Mouse (Mus musculus): ENCODE measurements around the gene Tchp.
A peak's percentile ranks its signal among the peaks of the same experiment; 100 is the strongest.

The Tchp gene

DNA sequence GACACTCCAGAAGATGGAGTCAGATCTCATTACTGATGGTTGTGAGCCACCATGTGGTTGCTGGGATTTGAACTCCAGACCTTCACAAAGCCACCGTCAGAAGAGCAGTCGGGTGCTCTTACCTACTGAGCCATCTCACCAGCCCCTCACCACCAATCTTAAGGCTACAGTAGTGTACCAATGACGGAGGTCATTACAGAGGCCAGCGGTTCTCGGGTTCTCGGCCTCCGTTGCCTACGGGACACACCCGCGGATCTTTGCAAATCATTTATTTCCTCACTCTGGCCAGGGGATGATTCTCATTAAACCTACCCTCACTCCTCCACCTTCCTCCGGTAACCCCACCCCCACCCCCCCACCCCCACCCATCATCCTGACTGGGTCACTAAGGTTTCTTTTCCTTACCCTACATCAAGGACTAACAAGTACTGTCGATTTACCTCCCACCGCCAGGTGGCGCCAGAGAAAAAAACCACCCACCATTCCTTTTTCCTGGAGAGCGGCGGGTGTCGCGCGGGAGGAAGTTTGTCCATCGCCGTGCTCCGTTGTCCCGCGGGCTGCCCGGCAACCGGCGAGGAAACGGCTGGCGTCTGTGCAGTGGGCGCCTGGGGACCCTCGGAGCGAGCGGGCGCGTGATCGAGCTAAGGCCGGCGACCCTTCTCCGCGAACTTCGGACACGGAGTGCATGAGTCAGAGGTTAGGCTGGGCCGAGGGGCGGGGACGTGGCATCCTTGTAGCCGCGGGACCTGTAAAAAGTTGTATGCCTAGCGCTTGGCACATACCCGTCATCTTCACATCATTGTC lies at the start of gene Tchp:
Gene Tchp (plus strand): TSS at position 496 of the 804 bp plus-strand sequence.
- peak; percentile 92 to 93 for DNase-seq

DNA sequence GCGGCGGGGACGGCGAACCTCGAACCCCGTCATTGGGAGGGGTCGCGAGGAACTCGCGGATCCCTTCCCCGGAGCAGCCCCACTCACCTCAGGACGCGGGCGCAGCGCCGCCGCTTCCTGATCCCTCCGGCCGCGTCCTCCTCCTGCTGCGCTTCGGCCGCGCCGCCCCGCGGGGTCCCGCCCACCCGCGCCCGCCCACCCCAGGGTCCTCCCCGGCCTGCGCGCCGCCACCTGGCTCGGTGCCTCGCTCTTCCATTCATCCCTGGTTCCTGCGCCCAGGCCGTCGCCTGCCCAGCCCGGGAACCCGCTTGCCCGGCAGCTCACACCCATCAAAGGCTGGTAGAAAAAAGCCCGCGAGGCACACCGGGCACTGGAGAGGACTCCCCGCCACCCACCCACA lies 49.3 kb upstream of the Tchp start, which contains the start of gene Trpv4:
Gene Trpv4 (minus strand): TSS at position 167 of the 400 bp plus-strand sequence.
- no peak for DNase-seq

DNA sequence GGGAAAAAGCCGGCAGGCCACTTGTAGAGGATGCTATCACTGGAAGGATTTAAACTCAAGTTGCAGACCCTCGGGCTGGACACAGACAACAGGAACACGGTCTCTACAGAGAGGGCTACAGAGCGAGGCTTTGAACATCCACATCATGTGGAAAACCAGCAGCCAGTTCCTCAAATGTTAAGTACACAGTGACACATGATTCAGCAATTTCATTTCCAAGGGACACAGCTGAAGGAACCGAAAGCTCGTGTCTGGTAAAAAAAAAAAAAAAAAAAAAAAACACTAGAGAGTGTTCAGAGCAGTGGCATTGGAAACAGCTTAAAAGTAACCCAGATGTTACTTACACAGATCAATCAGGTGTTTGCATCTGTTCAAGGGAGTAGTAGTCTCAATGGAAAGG lies 46.5 kb upstream of the Tchp start:
- DNase-seq, result no peak

DNA sequence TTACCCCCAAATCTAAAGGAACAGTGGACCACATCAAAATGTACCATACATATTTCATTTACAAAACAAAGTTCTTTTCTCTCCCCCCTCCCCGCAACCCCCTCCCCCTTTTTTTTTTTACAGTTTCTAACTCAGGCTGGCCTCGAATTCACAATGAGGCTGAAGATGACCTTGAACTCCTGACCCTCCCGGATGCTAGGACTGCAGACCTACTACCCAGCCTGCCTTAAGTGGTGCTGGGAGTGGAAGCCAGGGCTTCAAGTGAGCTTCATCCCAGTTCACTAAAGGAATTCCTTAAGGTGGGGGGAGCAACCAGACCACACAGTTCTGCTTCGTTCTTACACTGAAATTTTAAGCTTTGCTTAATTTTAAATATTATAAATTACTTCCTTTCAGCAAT lies 43.4 kb upstream of the Tchp start:
- no peak for DNase-seq

DNA sequence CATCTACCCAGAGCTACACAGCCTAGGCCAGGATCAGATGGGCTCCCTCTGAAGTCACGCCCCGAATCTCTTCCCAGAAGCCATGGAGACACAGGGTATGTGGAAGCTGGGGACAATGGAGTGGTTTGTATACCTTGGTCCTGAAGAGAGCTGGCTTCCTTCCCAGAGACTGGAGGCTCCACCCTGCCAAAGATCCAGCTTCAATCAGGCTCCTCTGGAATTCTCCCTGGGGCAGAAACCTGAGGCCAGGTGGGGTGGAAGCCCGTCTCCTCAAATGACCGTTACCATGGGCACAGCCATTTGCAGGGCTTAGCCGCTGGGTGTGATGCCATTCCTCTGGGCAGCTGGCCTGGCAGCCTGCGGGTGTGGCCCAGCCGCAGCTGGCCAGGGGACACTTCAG lies 42.8 kb upstream of the Tchp start:
- DNase-seq, result no peak

DNA sequence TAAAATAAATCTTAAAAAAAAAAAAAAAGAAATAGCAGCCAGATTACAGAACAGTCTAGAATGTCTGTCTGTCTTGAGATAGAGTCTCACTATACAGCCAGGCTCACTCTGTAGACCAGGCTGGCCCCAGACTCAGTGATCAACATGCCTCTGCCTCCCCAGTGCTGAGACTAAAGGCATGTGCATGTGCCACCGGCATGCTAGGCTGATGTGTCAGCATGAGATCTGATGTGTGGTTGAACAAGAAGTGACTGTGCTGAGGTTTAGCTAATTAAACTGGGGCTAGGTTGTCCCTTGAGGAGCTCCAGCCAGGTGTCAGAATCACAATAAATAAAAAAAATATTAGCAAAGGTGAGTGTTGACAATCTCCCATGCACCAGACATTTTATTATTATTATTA lies 40.9 kb upstream of the Tchp start:
- no peak for DNase-seq

DNA sequence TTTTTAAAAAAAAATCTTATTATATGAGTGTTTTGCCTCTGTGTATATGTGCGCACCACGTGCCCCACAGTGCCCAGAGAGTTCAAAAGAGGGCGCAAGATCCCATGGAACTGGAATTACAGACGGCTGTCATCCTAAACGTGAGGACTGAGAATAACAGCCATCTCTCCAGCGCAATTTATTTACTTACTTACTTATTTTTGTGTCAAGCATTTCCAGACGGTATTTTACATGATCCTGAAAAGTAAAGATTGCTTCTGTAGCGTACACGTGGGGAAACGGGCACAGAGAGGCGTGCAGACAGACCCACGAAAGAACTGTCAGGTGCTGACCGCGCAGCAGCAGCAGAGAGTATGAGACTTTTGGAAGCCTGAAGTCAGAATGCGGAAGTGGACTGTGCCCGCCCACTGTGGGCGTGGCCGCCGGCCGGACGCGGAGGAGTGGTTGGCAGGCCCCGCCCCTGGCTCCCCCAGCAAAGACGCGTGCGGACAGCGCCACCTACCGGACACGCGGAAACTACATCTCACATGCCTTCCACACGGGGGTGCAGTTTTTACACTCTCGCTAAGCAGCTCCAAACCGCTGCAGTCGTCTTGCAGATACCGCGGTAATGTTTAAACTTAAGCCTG lies 40.2 kb upstream of the Tchp start:
- DNase-seq, result peak; percentile 98 to 100

DNA sequence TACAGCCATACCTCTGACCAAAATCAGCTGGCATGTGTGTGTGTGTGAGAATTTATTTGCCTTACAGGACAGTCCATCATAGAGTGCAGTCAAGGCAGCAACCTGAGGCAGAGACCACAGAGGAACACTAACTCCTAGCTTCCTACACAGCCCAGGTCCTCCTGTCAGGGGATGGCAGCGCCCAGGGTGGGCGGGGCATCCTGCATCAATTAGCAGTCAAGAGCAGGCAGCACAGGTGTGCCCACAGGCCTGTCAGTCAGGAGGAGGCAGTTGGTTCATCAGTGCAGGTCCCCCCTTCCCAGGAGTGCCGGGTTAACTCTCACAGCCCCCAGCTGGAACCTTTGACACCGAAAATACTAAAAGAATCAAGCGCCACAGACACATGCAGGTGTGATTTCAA lies 38.5 kb upstream of the Tchp start:
- DNase-seq, result no peak

DNA sequence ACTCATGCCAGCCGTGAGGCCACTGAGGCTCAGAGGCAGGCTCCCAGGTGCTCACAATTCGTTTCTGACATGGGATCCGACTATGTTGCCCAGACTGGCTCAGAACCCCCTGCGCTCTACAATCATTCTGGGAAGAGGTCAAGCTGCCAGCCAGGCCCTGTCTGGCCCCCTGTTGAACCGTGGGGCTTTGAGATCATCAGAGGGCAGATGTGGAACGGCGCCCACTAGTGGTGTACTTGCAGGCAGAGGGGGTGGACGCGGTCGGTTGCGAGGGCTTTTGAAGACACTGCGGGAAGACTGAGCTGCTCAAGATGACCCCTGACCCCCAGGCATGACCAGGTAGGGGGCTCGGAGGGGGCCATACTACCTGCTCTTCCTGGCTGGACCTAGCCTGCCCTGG lies 34.4 kb upstream of the Tchp start:
- DNase-seq, result no peak

DNA sequence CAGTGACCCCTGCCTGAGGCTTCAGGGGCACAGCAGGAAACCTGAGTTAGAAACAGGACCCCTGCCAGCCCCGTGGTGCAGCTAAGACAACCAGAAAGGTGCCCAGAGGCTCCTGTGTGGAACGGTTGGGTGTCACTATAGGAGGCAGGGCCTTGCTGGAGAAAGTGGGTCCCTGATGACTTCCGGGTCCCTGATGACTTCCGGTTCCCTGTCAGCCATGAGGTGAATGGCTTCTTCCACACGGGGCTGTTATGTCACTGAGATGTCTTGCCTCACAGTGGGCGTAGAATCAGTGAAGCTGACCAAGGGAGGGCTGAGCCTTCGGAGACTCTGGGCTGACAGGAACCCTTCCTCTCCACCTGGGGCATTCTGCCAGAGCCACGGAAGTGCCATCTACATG lies 33.0 kb upstream of the Tchp start:
- DNase-seq, result no peak

DNA sequence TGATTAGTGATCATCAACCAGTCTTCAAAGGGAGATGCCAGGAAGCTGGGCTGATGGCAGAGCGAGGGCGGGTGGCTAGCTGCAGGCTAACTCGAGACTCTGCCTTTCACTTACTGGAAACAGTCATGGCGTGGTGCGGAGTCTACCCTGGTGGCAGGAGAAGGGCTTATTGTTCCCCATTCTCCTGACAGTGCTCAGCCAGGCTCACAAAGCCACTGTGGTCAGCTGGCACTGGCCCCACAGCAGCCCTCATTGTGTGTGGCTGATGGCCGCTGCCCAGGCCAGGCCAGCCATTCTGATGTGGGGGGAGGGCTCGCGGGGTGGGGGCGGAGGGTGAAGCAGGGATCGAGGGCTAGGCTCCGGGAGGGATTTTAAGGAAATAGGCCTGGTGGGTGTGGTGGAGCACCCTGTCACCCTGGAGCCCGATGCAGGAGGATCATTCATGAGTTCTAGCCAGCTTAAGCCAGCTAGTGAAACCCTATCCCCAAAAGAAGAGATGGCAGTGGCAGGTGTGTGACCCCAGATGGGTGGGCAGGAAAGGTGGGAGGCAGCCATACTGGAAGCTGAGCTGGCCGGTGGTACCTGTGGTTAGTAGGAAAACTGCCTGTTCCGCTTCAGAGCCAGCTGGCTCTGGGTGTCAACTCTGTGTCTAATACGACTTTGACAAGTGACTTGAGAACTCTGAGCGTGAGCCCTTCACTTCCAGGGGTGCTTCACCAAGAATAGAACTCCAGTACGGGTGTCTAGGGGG lies 27.5 kb upstream of the Tchp start:
- peak; percentile 33 to 47 for DNase-seq

DNA sequence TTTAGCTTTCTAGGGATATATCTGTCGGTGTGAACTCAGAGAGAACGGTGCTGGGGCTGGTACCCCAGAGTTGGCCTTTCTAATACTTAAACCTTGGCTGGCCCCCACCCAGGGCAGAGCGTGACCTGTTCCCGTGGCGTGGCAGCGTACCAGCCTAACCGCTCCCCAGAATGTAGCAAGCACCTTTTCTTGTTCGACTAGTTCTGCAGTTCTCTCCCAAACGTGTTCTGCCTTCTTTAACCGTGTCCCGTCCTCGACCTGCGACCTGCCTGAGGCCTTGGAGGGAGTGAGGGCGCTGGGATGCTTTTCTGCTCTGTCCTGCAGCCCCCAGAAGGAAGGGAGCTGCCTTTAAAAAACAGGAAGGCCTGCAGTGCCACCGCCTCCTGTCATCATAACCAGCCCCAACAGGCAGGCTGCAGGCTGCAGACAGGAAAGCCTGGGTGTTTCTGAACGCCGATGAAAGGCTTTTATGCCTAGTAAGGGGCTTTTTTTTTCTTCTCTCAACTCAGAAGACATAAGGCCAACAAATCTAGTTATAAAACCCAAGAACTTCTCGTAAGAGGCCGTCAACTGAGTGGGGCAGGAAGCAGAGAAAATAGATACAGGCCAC lies 26.8 kb upstream of the Tchp start:
- DNase-seq, result peak; percentile 48 to 65

DNA sequence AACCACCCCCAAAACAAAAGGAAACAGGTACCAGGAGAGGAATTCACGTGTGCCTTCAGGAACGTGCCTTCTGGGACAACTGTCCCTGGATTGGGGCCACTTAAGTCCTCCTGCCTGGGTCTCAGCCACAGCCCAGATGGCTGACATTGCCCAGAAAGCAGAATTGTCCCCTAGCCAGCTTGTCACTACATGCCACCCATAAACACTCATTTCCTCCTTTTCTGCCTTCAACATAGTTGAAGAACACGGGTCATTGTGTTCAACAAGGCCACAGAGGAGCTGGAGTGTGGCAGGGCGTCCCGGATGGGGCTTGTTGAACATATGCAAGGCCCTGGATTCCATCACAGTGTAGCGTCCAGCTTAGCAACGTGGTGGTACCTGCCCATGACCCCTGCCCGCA lies 25.8 kb upstream of the Tchp start:
- no peak for DNase-seq

DNA sequence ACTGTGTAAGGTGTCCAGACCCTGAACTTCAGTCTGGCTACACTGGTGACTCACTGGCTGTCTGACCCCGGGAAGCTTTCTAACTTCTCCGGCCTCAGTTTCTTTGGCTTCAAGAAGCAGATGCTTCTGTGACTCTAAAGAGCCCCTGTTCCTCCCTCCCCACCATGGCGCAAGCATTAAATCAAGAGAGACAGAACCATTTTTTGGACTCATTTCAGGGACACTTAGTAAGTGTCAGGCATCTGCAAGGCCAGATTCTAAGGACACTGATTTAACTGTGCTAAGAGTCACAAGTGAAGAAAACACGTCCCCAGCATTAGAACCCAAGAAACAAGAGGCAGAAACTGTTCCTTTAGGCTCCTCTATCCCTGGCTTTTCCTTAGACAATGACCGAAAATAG lies 21.6 kb upstream of the Tchp start:
- no peak for DNase-seq

DNA sequence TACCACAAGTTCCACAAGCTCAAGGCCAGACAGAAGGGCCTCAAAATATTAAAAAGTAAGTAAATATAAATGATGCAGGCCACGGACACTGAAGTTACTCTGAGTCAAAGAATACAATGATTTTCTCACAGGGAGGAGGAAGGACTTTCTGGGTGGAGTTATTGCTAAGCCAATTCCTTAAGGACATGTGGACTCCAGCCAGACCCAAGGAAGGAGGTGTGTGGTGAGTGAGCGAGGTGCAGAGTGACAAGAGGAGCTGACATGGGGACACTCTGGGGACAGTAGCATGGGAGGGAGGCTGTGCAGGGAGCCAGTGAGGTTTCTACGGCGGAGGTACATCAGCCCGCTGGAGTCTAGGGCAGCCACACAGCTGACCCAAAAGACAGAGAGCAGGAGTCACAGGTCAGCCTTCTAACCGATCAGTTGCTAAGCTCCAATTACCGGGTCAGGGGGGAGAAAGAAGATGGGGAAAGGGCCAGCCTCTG lies 20.8 kb upstream of the Tchp start:
- DNase-seq, result no peak

DNA sequence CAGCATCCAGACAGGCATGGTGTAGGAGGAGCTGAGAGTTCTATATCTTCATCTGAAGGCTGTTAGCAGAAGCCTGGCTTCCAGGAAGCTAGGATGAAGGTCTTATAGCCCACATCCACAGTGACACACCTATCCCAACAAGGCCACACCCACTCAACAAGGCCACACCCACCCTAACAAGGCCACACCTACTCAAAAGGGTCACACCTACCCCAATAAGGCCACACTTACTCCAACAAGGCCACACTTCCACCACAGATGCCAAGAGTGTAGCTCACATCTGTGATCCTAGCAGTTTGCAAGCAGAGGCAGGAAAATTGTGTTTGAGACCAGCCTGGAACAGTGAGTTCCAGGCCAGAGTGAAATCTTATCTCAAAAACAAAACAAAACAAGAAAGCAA lies 19.7 kb upstream of the Tchp start:
- no peak for DNase-seq

DNA sequence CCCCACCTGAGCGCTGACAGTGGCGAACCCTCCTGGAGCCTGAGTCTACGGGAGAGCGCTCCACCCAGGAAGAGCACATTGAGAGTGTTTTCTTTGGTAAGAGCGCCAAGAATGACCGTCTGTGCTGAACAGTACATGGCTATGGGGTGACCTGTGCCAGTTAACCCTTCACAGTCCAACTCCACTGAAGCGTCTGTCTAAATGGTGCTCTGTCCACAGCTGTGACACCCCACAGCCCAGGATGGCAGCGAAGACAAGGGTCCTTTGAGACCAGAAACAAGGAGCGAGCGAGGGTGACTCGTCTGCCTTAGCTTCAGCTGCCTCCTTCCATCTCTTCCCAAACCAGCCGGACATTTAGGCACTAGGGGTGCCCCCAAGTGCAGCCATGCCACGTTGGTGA lies 18.9 kb upstream of the Tchp start:
- no peak for DNase-seq

DNA sequence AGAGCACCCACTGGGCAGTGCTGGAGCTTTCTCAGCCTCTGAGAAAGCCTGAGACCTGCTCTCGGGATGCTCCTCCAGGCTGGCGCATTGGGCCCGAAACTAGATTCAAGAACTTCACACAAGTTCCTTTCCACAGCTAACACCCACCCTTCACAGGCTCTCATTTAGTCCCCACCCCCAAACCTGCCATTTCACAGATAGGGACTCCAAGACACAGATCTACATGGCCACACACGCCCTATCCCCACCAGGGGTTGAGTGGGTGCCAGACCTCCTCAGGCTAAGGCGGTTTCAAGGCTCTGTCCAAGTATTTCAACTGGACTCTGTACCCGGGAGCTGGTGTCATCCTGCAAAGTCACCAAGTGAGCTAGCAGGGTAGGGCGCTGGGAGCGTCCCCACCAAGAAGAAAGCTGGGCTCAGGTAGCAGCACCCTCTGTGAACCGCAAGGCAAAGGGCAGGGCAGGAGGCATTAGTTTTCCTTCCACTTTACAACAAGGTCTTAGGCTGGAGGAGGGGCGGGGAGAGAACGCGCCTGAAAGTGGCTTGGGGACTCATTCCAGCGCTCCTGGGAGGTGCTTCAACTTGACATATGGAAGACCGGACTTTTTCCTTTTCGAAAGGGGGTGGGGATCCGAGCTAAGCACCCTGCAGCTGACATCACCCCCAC lies 17.7 kb upstream of the Tchp start:
- DNase-seq, result peak; percentile 39 to 45

DNA sequence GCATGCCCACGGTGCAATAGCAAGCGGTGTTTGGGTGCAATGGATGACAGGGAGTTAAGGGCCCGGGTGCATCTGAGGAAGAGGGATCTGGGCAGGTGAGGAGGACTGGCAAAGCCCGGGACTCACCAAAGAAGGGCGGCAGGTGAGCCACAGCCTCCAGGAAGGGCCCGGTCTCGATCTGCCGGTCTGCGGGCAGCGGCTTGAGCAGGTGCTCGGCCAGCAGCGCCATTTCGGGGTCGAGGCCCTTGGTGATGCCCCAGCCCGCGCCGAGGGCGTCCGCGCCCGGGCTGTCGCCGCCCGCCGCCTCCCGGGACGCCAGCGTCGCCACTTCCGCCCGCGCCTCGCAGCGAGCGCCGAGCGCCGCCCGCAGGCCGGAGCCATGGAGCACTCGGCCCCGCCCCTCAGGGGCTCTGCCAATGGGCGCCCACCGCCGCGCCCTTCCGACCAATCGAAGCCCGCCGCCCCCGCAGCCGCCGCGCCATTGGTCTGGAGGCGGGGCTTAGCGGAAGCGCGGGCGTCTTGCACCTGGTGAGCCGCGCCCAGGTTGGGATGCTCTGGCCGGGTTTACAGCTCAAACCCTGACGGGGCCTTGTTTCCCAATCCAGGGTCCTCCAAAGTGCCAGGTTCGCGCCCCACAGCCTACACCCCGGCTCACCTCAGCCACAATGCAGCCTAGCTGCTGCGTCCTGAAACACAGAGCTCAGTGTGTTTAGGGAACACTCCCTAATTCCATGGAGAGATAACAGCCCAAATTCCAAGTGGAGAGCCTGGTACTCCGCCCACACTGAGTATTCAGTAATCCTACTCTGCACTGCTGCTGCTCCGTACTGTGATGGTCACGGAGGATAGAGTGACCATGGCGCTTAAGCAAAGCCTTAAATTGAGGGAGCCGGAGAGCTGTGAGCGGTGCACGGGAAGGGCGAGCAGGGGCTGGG lies 16.7 kb upstream of the Tchp start, which contains the start of gene Gltp:
Gene Gltp (minus strand): TSS at position 352 of the 935 bp plus-strand sequence.
- peak; percentile 96 to 98 for DNase-seq

DNA sequence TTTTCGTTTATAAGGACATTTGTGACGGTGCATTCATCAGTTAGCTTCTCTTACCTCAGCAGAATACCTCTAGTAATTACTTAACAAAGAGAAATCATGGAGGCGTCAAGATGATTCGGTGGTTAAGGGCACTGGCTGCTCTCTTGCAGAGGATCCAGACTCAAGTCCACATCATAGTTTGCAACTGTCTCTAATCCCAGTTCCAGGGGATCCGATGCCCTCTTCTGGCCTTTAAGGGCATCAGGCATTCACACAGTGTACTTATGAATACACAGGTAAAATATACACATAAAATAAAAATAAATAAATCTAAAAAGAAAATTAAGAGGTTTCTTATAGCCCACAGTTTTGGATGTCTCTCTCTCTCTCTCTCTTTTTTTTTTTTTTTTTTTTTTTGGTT lies 11.8 kb upstream of the Tchp start:
- DNase-seq, result no peak

DNA sequence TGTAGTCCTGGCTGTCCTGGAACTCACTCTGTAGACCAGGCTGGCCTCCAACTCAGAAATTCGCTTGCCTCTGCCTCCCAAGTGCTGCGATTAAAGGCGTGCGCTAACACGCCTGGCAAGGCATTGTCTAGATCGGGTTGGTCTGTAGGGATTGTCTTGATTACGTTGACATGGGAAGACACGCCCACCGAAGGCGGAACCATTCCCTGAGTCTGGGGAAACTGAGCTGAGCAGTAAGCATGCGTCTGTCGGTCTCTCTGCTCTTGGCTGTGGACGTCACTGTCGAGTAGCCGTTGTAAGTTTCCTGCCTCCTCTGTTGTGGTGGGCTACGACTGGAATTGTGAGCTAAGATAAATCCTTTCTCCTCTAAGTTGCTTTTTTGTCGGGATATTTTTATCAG lies 10.6 kb upstream of the Tchp start:
- no peak for DNase-seq

Measured in thymus, postnatal 36 days (tissue).